Mouse (Mus musculus) neural tube, embryonic 13.5 days (tissue): ENCODE measurements at regions not wholly inside any gene's neighbourhood (a gene's known extent, or its start where the extent isn't known, plus 50 kb on each side); places are given as distances from the start of the nearest gene placed in this dataset.
"Not testable (repeated sequence)": the region's sequence is repeated elsewhere in the genome, so short reads cannot be mapped to it uniquely, and the experiment has no call there.

ENCODE experiments used
- ATAC-seq: fragments of 200-750 bp; cut with Nextera tagmentation; 2 replicates; pipeline ENCODE4 v1.8.0; 2017; ENCODE audit warnings: low read depth, mild to moderate bottlenecking, moderate TSS enrichment, moderate library complexity
- H3K27ac ChIP-seq: fragments of 300-500 bp; sonication (generic); replicated peaks from 2 replicates; pipeline ENCODE4 v1.5.1; 2015; ENCODE audit warnings: moderate library complexity, mild to moderate bottlenecking, inconsistent platforms
- H3K27me3 ChIP-seq: fragments of 300-500 bp; sonication (generic); 2 replicates; pipeline ENCODE4 v1.6.1; 2015; ENCODE audit warnings: mild to moderate bottlenecking, inconsistent platforms
- H3K36me3 ChIP-seq: fragments of 300-500 bp; sonication (generic); 2 replicates; pipeline ENCODE4 v1.6.1; 2015; ENCODE audit warnings: mild to moderate bottlenecking, inconsistent platforms
- H3K4me1 ChIP-seq: fragments of 300-500 bp; sonication (generic); replicated peaks from 2 replicates; pipeline ENCODE4 v1.6.1; 2015; ENCODE audit warnings: inconsistent platforms
- H3K4me2 ChIP-seq: fragments of 300-500 bp; sonication (generic); 2 replicates; pipeline ENCODE4 v1.6.1; 2015; ENCODE audit warnings: inconsistent platforms, mild to moderate bottlenecking, moderate library complexity
- H3K4me3 ChIP-seq: fragments of 300-500 bp; sonication (generic); 2 replicates; pipeline ENCODE4 v1.5.1; 2015; ENCODE audit warnings: mild to moderate bottlenecking, inconsistent platforms
- H3K9ac ChIP-seq: fragments of 300-500 bp; sonication (generic); 2 replicates; pipeline ENCODE4 v1.6.1; 2015; ENCODE audit warnings: moderate library complexity, mild to moderate bottlenecking, inconsistent platforms
- H3K9me3 ChIP-seq: fragments of 300-500 bp; sonication (generic); 2 replicates; pipeline ENCODE4 v1.6.1; 2016; ENCODE audit warnings: inconsistent platforms
- WGBS: fragments of 180-500 bp; shearing (Covaris S2); methylation state at CpG from one replicate; pipeline ENCODE4 v1.1.7; 2015; 5-methylcytosine and 5-hydroxymethylcytosine counted together

DNA sequence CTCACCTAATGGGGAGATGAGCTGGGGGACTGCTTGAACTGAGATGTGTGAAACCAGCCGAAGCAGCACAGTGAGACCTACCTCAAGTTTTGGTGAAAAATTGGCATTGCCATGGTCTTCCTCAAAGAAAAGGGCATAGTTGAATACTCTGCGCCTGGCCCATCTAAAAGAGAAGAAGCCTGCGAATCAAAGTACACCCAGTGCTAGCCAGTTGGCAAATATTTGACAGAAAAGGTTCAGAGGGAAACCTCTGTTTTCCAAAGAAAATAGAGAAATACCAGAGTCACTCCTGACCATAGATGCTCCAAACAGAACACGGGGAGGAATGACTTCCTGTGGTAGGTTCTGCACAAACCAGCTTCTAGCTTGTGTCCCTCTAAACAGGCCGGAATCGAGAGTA lies 144.5 kb upstream of the Tbl1xr1 start:
- no peak overlapping the region for H3K4me3 ChIP-seq
- no peak for ATAC-seq
- no peaks in the 10 kb centered on the region for H3K27me3 ChIP-seq
- no peaks in the 10 kb centered on the region for H3K9me3 ChIP-seq
- no peak overlapping the region for H3K9ac ChIP-seq
- no peaks in the 10 kb centered on the region for H3K36me3 ChIP-seq
- H3K4me2 ChIP-seq = no peak overlapping the region
- 96% methylated on average over 6 of the region's 6 CpGs for WGBS
- H3K27ac ChIP-seq = no peak overlapping the region
- peaks cover 28% of the 10 kb centered on the region for H3K4me1 ChIP-seq

DNA sequence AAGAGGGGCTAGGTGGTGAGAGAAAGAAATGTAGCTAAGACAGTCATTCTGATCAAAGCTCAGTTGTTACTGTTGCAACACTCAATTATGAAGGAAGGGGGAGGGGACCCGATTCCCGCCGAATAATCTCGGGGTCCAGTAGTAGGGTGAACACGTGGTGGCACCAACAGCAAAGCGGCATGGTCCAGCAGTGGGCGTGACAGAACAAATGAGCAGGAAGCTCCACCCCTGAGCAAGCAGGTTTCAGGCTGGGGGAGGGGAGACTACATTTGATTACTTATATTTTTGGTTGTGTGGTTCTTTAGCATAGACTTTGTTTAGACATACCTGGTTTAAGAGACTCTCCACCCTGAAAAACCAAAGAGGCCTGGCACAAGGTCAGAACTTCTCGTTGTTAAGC lies 143.8 kb upstream of the Tbl1xr1 start:
- H3K4me1 ChIP-seq = peaks cover 35% of the 10 kb centered on the region
- not testable (repeated sequence) for H3K36me3 ChIP-seq, H3K9me3 ChIP-seq, H3K9ac ChIP-seq, H3K27me3 ChIP-seq, H3K4me3 ChIP-seq, H3K27ac ChIP-seq, H3K4me2 ChIP-seq, ATAC-seq
- 86% methylated on average over 8 of the region's 8 CpGs for WGBS

DNA sequence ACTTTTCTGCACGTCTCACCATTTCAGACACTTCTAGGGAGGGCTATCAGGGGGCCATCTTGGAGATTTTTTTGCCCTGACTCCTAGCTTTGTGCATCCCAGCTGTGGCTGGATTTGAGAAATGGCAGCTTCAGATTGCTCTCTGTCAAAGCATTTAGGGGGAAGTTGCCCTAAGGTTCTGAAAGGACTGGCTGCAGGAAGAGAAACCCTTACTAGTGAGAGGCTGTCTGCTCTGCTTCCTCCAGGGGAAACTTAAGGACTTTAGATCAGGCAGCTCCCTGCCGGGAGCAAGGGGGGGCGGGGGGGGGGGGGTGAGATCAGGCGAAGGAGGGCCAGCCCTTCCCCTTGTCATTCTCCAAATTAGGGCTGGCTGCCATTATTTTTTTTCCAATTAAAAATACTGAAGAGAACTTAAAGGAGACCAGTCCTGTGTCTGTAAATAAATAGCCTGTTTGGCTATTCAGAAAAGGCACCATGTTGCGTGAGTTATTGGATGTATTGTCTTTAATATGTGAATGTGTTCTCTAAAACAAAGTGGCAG lies 141.7 kb upstream of the Tbl1xr1 start:
- Histone ChIP-seq H3K36me3 (no peaks in the 10 kb centered on the region), H3K9ac (peak overlapping the region; percentile 22; the same call in 1 of the 2 replicates), H3K4me2 (peak overlapping the region; percentile 56), H3K4me1 (peaks cover 44% of the 10 kb centered on the region), H3K4me3 (no peak overlapping the region), H3K27me3 (no peaks in the 10 kb centered on the region), H3K27ac (peak overlapping the region; percentile 94), H3K9me3 (no peaks in the 10 kb centered on the region)
- ATAC-seq = peak; percentile 30
- WGBS = 2% methylated on average over 5 of the region's 5 CpGs

DNA sequence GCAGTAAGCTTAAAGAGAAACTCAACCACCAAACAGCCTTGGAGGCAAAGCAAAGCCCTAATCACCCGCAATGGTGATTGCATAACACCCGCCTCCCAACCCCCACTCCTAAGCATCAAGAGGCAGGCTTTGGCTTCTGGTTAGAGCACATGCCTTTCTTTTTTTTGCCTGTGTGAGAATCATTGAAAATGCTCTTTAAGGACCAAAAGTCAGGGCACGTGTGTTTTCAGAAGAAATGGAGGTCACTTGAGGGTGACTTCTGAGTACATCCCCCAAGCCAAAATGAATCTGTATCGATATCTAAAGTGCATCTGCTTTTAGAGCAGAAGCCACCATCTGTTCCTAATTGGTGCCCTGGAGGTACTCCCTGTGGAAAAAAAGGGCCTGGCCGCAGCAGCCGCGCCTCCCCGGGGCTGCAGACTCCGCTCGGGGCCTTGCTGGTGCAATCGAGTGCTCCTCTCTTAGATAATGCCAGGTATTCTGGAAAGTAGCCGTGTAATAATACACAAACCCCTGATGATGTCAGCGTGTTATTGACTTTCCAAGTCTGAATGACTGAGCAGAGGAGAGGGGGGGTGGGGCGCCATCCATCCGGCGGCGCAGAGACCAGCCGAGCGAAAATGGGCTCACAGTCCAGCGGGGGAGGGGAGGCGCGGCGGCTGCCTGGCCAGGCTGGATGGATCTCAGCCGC lies 140.7 kb upstream of the Tbl1xr1 start:
- peak; percentile 95 for ATAC-seq
- Histone ChIP-seq H3K4me2 (peak overlapping the region; percentile 56), H3K27ac (peak overlapping the region; percentile 94), H3K4me3 (peak overlapping the region; percentile 31), H3K36me3 (no peaks in the 10 kb centered on the region), H3K9ac (peak overlapping the region; percentile 51), H3K9me3 (no peaks in the 10 kb centered on the region), H3K4me1 (peaks cover 44% of the 10 kb centered on the region), H3K27me3 (no peaks in the 10 kb centered on the region)
- WGBS = under 1% methylated on average over 24 of the region's 24 CpGs

DNA sequence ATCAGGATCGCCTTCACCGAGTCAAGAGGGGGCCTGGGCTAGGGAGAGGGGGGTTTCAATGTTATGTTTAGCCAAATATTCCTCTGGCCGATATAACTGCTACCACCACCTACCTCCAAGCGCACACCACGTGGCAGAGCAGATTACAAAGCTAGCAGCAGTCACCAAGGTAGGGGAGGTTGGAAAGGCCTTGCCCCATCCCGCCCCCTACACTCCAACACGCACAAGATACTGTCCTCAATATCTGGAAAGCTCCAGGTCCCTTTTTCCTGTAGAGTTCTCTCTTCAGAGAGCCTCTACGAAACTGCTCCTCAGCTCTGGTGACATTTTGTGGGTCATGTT lies 140.2 kb upstream of the Tbl1xr1 start:
- 8% methylated on average over 8 of the region's 8 CpGs for WGBS
- Histone ChIP-seq H3K4me1 (peaks cover 44% of the 10 kb centered on the region), H3K27ac (peak overlapping the region; percentile 94), H3K4me3 (peak overlapping the region; percentile 31), H3K27me3 (no peaks in the 10 kb centered on the region), H3K9me3 (no peaks in the 10 kb centered on the region), H3K9ac (peak overlapping the region; percentile 51; the same call in 1 of the 2 replicates), H3K4me2 (peak overlapping the region; percentile 56), H3K36me3 (no peaks in the 10 kb centered on the region)
- ATAC-seq = no peak

DNA sequence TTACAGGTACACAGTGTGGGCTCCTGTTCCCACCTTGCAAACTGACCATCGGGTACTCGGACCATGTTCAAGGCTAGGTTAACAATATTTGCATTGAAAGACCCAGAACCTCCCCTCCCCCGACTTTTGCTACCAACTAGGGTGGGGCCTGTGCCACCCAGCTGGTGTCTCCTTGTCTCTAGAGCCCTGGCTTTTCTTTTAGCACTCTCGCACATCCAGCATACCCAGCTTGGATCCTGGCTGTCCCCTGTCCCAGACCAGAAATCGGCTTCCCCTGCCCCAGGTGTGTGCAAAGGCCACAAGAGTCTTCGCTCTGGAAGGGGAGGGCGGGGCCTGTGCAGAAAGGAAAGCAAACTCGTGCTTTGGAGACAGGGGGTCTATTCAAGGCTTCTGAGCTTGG lies 139.8 kb upstream of the Tbl1xr1 start:
- Histone ChIP-seq H3K4me1 (peaks cover 44% of the 10 kb centered on the region), H3K9me3 (no peaks in the 10 kb centered on the region), H3K27me3 (no peaks in the 10 kb centered on the region), H3K4me2 (peak overlapping the region; percentile 56), H3K27ac (peak overlapping the region; percentile 94), H3K36me3 (no peaks in the 10 kb centered on the region), H3K9ac (peak overlapping the region; percentile 51; the same call in 1 of the 2 replicates), H3K4me3 (peak overlapping the region; percentile 31)
- WGBS = 12% methylated on average over 8 of the region's 8 CpGs
- peak; percentile 12; the same call in 1 of the 2 replicates for ATAC-seq

DNA sequence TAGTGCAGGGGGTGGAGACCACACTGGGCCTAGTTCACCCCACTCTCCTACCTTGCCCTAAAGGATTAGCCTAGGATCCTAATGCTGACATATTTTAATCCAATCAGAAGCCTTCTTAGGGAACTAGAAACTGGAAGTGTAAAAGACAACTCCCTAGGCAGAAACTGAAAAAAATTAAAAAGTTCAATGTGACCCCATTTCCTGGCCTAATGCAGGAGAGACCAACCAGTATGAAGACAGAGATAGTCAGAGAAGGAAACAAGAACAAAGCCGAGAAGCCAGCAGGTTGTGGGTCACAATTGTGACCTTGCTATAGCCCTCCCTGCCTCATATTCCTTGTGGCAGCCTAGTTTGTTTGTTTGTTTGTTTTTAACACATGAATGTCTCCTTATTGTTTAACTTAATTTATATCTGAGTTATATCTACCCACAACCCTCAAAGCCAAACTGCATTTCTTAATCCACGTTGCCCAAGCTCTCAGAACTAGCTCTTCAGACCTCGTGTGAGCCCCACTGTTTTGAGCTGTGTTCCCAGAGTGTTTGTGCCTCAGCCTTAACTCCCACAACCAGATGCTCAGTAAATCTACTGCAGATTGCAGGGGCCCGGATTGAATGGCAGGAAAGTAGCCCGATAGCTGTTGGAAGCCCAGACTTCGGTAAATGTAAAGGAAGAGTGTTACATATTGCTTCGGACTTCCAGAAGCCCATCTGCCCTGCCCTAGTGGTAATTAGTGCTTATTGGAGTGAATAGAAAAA lies 139.0 kb upstream of the Tbl1xr1 start:
- no peak overlapping the region for H3K27ac ChIP-seq
- no peak overlapping the region for H3K9ac ChIP-seq
- H3K4me2 ChIP-seq = no peak overlapping the region; the same call in 1 of the 2 replicates
- H3K4me1 ChIP-seq = peaks cover 44% of the 10 kb centered on the region
- H3K4me3 ChIP-seq = no peak overlapping the region
- H3K27me3 ChIP-seq = no peaks in the 10 kb centered on the region
- H3K36me3 ChIP-seq = no peaks in the 10 kb centered on the region
- H3K9me3 ChIP-seq = no peaks in the 10 kb centered on the region
- 29% methylated on average over 7 of the region's 7 CpGs for WGBS
- no peak for ATAC-seq

DNA sequence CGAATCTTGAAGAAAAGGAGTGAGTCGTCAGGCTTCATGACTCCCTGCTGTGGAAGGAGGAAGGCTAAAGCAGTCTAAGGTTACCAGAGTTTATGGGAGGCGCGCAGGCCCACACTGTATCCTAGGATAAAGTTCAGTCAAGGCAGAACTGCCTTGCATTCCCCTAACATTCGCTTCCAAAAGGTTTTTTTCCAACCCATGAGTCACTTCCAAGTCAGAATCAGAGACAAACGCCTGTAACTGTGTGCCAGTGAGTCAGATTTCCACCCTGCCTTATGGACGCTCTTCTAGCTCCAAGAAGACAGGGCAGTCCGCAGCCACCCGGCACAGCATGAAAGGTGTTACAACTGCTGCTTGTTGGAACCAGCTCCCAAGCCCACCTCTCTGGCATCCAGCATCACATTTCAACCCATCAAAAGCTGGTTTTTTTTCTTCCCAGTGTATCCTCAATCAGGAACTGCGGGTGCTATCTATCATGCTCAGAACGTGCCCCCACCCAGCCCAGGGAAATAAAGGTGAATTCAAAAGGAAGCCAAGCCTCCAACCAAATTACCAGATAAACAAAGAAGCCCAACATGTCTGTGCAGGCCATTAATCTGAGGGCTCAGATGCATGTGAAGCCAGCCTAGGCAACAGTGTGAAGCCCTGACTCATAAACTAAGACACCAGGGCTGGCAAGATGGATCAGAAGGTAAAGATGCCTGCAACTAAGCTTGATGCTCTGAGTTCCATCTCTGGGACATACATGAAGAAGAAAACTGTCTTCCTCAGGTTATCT lies 138.2 kb upstream of the Tbl1xr1 start:
- Histone ChIP-seq H3K4me2 (no peak overlapping the region), H3K4me3 (no peak overlapping the region), H3K9me3 (no peaks in the 10 kb centered on the region), H3K4me1 (peaks cover 44% of the 10 kb centered on the region), H3K9ac (no peak overlapping the region), H3K27me3 (no peaks in the 10 kb centered on the region), H3K27ac (no peak overlapping the region), H3K36me3 (no peaks in the 10 kb centered on the region)
- ATAC-seq = no peak
- WGBS = 49% methylated on average over 11 of the region's 11 CpGs

DNA sequence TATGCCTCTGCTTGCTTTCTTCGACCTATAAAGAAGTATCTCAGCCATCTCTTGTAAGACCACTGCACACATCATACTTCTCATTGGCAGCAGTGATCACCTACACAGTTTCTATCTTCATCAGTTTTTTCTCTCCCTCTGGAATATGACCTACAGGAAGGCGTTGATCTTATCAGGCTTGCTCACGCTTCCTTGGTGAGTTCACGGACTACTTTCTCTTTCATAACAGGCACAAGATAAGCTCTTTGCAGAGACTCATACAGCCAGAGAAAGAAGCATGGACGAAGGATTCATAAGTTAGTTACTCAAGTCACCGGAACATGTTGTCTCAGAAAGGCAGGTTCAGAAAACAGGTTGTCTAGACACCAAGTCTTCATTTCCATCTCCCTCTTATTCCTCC lies 136.7 kb upstream of the Tbl1xr1 start:
- 95% methylated on average over 6 of the region's 6 CpGs for whole genome bisulfite sequencing
- no peaks in the 10 kb centered on the region for H3K9me3 ChIP-seq
- no peak overlapping the region for H3K4me2 ChIP-seq
- no peaks in the 10 kb centered on the region for H3K36me3 ChIP-seq
- H3K4me3 ChIP-seq = no peak overlapping the region
- peaks cover 34% of the 10 kb centered on the region for H3K4me1 ChIP-seq
- no peak for ATAC-seq
- H3K27ac ChIP-seq = no peak overlapping the region
- H3K9ac ChIP-seq = no peak overlapping the region
- H3K27me3 ChIP-seq = no peaks in the 10 kb centered on the region

DNA sequence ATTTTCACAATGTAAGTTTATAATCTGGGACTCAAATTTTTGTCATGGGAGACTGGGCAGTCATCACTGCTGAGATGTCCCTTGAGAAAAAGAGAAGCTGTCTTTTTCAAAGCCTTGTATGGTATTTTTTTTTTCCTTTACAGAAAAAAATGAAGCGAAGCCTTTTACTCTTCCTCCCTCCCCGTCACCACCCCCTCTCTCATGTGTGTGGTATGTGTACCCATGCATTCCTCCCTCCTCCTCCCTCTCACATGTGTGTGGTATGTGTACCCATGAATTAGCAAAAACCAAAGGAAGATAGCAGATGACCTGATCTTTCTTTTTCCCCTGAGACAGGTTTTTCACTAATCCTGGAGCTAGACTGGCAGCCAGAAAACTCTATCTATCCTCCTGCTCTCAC lies 134.9 kb upstream of the Tbl1xr1 start:
- no peaks in the 10 kb centered on the region for H3K36me3 ChIP-seq
- no peaks in the 10 kb centered on the region for H3K27me3 ChIP-seq
- peaks cover 23% of the 10 kb centered on the region for H3K4me1 ChIP-seq
- no peak overlapping the region for H3K4me2 ChIP-seq
- no peak overlapping the region for H3K9ac ChIP-seq
- no peak for ATAC-seq
- no peaks in the 10 kb centered on the region for H3K9me3 ChIP-seq
- no peak overlapping the region for H3K27ac ChIP-seq
- WGBS = 84% methylated on average over 2 of the region's 2 CpGs
- H3K4me3 ChIP-seq = no peak overlapping the region

DNA sequence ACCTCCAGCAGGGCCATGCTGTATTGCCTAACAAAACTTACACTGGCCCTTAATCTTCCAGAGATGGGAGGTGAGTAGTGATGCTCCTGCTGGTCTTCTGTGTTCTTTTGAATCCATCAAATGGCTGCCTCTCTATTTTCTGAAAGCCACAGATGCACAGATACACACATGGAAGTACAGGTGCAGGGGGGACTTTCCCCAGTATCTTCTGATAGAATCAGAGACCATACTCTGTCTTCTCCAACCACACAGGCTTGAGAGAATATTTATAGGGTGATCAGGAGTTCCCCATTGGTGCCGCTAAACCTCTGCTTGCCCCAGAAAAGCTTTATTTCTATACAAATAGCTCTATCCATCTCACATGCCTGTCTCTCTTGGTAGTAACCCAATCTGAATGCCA lies 133.5 kb upstream of the Tbl1xr1 start:
- Histone ChIP-seq H3K27me3 (no peaks in the 10 kb centered on the region), H3K4me1 (peaks cover 18% of the 10 kb centered on the region), H3K9ac (no peak overlapping the region), H3K4me2 (no peak overlapping the region), H3K36me3 (no peaks in the 10 kb centered on the region), H3K9me3 (no peaks in the 10 kb centered on the region), H3K4me3 (no peak overlapping the region), H3K27ac (no peak overlapping the region)
- ATAC-seq = no peak
- whole genome bisulfite sequencing = 97% methylated on average over 1 of the region's 1 CpGs

DNA sequence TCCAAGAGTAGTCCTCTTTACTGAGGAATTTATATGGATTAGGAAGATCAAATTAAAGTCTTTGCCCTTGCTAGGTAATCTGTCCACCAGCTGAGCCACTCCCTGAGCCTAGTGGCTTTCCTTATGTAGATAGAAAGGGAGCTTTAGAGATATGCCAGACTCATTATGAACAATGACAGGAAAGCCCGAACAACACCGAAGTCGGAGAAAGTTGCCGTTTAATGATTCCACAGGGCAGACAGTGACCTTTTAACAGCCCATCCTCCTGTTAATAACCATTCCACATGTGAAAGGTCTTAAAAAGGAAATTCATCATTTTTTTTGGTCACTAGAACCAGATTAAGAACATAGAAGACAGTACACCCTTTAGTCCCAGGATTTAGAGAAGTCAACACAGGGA lies 130.7 kb upstream of the Tbl1xr1 start:
- ATAC-seq = no peak

More for the DNA sequence above, 130.7 kb upstream of the Tbl1xr1 start:
- WGBS = 73% methylated on average over 4 of the region's 4 CpGs
- peaks cover 18% of the 10 kb centered on the region for H3K4me1 ChIP-seq
- no peaks in the 10 kb centered on the region for H3K9me3 ChIP-seq
- no peak overlapping the region for H3K4me2 ChIP-seq
- no peak overlapping the region for H3K4me3 ChIP-seq
- no peaks in the 10 kb centered on the region for H3K36me3 ChIP-seq
- no peak overlapping the region for H3K27ac ChIP-seq
- no peak overlapping the region for H3K9ac ChIP-seq
- H3K27me3 ChIP-seq = no peaks in the 10 kb centered on the region
